In the genomic region with DNA sequence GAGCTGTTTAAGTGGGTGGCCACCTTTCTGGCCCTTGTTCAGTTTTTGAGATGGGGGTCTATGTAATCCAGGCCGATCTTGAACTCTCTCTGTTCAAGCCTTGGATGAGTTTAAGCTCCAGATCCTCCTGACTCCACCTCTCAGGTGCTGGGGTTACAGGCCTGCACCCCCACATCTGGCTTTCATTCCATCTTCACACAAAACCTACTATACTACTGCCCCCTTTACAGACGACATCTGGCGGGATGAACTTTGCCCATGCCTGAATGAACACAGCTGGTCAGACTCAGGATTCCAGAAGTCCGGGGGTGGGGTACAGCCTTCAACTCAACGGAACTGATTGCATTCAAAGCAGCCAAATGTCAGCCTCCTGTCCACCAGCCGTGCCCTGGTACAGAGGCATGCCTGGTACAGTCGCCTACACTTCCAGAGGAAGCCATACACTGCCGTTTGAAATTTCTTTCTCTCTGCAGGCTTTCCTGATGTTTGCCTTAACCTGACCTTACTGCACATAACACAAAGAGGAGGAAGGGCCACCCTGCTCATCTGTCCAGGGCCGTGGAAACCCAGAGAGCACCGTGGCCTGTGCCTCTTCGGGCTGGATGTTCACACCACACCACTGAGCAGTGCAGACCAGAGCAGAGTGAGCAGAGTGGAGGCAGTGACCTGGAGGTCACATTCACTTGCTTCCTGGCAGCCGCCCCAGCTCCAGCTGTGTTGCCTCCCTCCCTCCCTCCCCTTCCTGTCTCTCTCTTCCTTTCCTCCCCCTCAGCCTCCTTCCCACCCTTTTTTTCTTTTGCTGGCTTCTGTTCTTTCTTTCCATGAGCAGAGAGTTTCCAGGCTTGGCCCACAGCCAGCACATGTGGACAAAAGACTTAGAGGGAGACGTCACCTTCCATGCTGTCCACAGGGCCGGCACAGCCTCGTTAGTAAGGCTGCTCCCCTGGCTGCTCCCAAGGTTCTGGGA, we compare ENCODE assay signal across 9 mouse cellular contexts. TPM values are rescaled to one million over a fixed set of nuclear protein-coding genes. Genes with fewer than 3 reads are reported as not detected.
DNase-seq lines count a peak whose midpoint lies in the region; ATAC-seq lines count a peak whose summit lies in the region.
"Had no signal": no experiment of that assay in that cellular context is flagged by ENCODE, and none has a peak within 500 bp of the region (broad histone marks: within the 10 kb centered on the region; RNA-seq: fewer than 3 reads in every experiment).

No protein-coding gene starts in this region.

- peaks cover 80% of the 10 kb centered on the region for H3K4me1 ChIP-seq in forebrain, embryonic 13.5 days

- peak; percentile 83 for ATAC-seq in forebrain, embryonic 13.5 days

- no peaks in the 10 kb centered on the region for H3K9me3 ChIP-seq in forebrain, embryonic 13.5 days (replicated peaks)
- H3K9me3 ChIP-seq: G1E had no signal

- peak overlapping the region; percentile 33 for H3K4me2 ChIP-seq in forebrain, embryonic 13.5 days

- 0 out of 2 replicates have a peak, but pooled peaks cover 5% of the 10 kb centered on the region for H3K36me3 ChIP-seq in forebrain, embryonic 13.5 days (ENCODE audit: poor library complexity, severe bottlenecking)
- H3K36me3 ChIP-seq: G1E had no signal

- peak overlapping the region; percentile 88 for H3K27ac ChIP-seq in forebrain, embryonic 13.5 days

- no peaks in the 10 kb centered on the region for H3K27me3 ChIP-seq in forebrain, embryonic 13.5 days

- intact Hi-C loops in heart, postnatal 10 days (cut with DNase I) = loop anchor here (2.0 kb wide), 1 partner anchor 28 kb away; no protein-coding TSS in a partner anchor

- no peak overlapping the region for H3K4me3 ChIP-seq in forebrain, embryonic 13.5 days

- peak overlapping the region; percentile 51; the same call in 1 of the 2 replicates for H3K9ac ChIP-seq in forebrain, embryonic 13.5 days

- 21% methylated on average over 15 of the region's 15 CpGs for WGBS in forebrain, embryonic 13.5 days

- DNase-seq in right cerebral cortex, adult 18-20 months = peak; percentile 50
- DNase-seq in right cerebral cortex, postnatal 36 days (ENCODE audit: low spot score in 2 of 2) = no peak
- peak; percentile 91 to 92 for DNase-seq in heart, postnatal 10 days
- peak; percentile 85 to 90 for DNase-seq in kidney, postnatal 25 days
- DNase-seq in lung, postnatal 10 days = peak; percentile 92
- peak; percentile 77 for DNase-seq in right cerebral cortex, postnatal 14 days
- DNase-seq in c-Kit-positive CD71-positive TER-119-positive erythroid progenitor cells, embryonic 14.5 days (ENCODE audit: low spot score) = no peak

RNA-seq across cellular contexts. Expression of a gene that starts 14.8 kb away (rescaled TPM):
- 19.6 and 22.8 TPM in 2 replicates for polyA plus RNA-seq in forebrain, embryonic 13.5 days (2015; fragmentation: Nextera tagmentation; extraction: Ambion mirVana)
- total RNA-seq in heart, postnatal 10 days (2021) = 10 to 100 TPM; 22.9 to 23.7 TPM
- polyA plus RNA-seq: G1E had no signal

RNA-seq across cellular contexts. Expression of a gene that starts 30.8 kb away (rescaled TPM):
- polyA plus RNA-seq in forebrain, embryonic 13.5 days (2015; fragmentation: Nextera tagmentation; extraction: Ambion mirVana) = 35.7 and 39.0 TPM in 2 replicates
- total RNA-seq in heart, postnatal 10 days (2021) = 10 to 100 TPM; 19.2 to 19.4 TPM

RNA-seq across cellular contexts. Expression of a gene that starts 42.6 kb away (rescaled TPM):
- polyA plus RNA-seq in forebrain, embryonic 13.5 days (2015; fragmentation: Nextera tagmentation; extraction: Ambion mirVana) = 0.79 TPM in 1 of 2 replicates, not detected in the other
- total RNA-seq in heart, postnatal 10 days (2021) = 1 to 10 TPM in 1 of 2 experiments, not detected in 1; 1.6 TPM
- polyA plus RNA-seq: G1E had no signal

RNA-seq across cellular contexts. Expression of a gene that starts 49.5 kb away (rescaled TPM):
- polyA plus RNA-seq in forebrain, embryonic 13.5 days (2015; fragmentation: Nextera tagmentation; extraction: Ambion mirVana) = 325 and 354 TPM in 2 replicates
- total RNA-seq in heart, postnatal 10 days (2021) = 100 to 1,000 TPM; 533 to 539 TPM

Comparison
In these comparisons a context has a peak if more than half of its experiments do, and no peak if none do; other contexts are left out.
1. DNase-seq: peak in right cerebral cortex, adult 18-20 months (single experiment), heart, postnatal 10 days (2 of 2), kidney, postnatal 25 days (2 of 2), lung, postnatal 10 days (single experiment) and right cerebral cortex, postnatal 14 days (single experiment); none in right cerebral cortex, postnatal 36 days (0 of 2) and c-Kit-positive CD71-positive TER-119-positive erythroid progenitor cells, embryonic 14.5 days (single experiment).